In the genomic region with DNA sequence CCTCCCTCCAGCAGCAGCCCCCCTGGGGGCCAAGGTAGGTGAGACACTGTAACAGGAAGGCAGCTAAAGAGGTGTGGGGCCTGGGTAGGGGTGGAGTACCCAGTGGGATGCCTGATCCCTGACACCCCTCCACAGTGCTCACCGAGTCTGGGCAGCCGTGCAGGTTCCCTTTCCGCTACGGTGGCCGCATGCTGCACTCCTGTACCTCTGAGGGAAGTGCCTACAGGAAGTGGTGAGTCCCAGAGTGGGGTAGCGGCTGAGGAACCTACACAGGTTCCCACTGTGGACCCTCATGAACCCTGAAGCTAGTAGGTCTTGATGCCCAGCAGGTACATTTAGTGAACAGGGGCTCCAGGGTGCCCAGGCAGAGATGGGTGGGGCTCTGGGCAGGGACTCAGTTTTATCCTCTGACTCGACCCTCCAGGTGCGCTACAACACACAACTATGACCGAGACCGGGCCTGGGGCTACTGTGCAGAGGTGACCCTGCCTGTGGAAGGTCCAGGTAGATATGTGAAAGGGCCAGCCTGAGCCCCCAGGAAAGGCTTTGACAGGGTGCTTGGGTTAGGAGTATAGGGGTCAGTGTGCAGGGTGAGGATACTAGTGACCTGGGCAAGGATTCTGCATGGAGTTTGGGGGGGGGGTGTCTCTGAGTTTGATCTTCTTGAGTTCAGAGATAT, we compare ENCODE assay signal across 7 mouse cellular contexts. TPM values are rescaled to one million over a fixed set of nuclear protein-coding genes. Genes with fewer than 3 reads are reported as not detected.
A peak's percentile ranks its signal among the peaks of the same experiment; 100 is the strongest.
DNase-seq lines count a peak whose midpoint lies in the region; ATAC-seq lines count a peak whose summit lies in the region.

No protein-coding gene starts in this region.

- no peak overlapping the region for H3K4me2 ChIP-seq in midbrain, embryonic 15.5 days

- H3K27me3 ChIP-seq in midbrain, embryonic 15.5 days (replicated peaks): no peaks in the 10 kb centered on the region

- 80% methylated on average over 10 of the region's 10 CpGs for WGBS in midbrain, embryonic 15.5 days

- no peaks in the 10 kb centered on the region for H3K9me3 ChIP-seq in midbrain, embryonic 15.5 days

- peak; percentile 22 for ATAC-seq in midbrain, embryonic 15.5 days (replicated peaks)

- DNase-seq in A20 (ENCODE audit: low read depth, low spot score): peak; percentile 4
- DNase-seq in CD4-positive helper T cell, adult 2 months (ENCODE audit: low read depth, low spot score): peak; percentile 46
- DNase-seq in induced T-regulatory cell, adult 2 months (ENCODE audit: low read depth): peak; percentile 55
- no peak for DNase-seq in left cerebral cortex, postnatal 36 days (ENCODE audit: low spot score in 2 of 2)
- no peak for DNase-seq in cerebellum, adult 9-11 months
- DNase-seq in cerebellum, postnatal 25 days: no peak

- no peak overlapping the region for H3K4me3 ChIP-seq in midbrain, embryonic 15.5 days

- intact Hi-C loops in left cerebral cortex, postnatal 36 days (cut with DNase I): loop anchor here (1.0 to 10.0 kb wide), 3 partner anchors 55 to 368 kb away; no protein-coding TSS in a partner anchor

- H3K27ac ChIP-seq in midbrain, embryonic 15.5 days: no peak overlapping the region

- H3K36me3 ChIP-seq in midbrain, embryonic 15.5 days (replicated peaks): no peaks in the 10 kb centered on the region

- no peaks in the 10 kb centered on the region for H3K4me1 ChIP-seq in midbrain, embryonic 15.5 days

- no peak overlapping the region for H3K9ac ChIP-seq in midbrain, embryonic 15.5 days

RNA-seq across cellular contexts. Expression of gene Hgfac, which starts 1.3 kb away (rescaled TPM):
- polyA plus RNA-seq in midbrain, embryonic 15.5 days (2015; fragmentation: Nextera tagmentation; extraction: Ambion mirVana): 0.49 and 0.67 TPM in 2 replicates
- total RNA-seq in left cerebral cortex, postnatal 36 days (2021): 1 to 10 TPM in 1 of 2 experiments, under 1 TPM in 1; 0.35 to 1.6 TPM

RNA-seq across cellular contexts. Expression of gene Dok7, which starts 14.0 kb away (rescaled TPM):
- 7.9 and 9.3 TPM in 2 replicates for polyA plus RNA-seq in midbrain, embryonic 15.5 days (2015; fragmentation: Nextera tagmentation; extraction: Ambion mirVana)
- total RNA-seq in left cerebral cortex, postnatal 36 days (2021): 10 to 100 TPM; 21.7 to 29.2 TPM

Comparison
In these comparisons a context has a peak if more than half of its experiments do, and no peak if none do; other contexts are left out.
1. DNase-seq: peak in A20 (single experiment), CD4-positive helper T cell, adult 2 months (single experiment) and induced T-regulatory cell, adult 2 months (single experiment); none in left cerebral cortex, postnatal 36 days (0 of 2), cerebellum, adult 9-11 months (single experiment) and cerebellum, postnatal 25 days (0 of 2).